Mouse (Mus musculus) kidney, adult 2 months (tissue): Measurements from ENCODE around the gene Cmya5.

ENCODE experiments used
- CTCF ChIP-seq: fragments of 200-500 bp; conservative IDR thresholded peaks from 2 replicates; pipeline ENCODE4 v1.5.1; 2011; ENCODE audit warnings: low read depth, mild to moderate bottlenecking, control low read depth, low read length, moderate library complexity, mixed read lengths; ENCODE audit not compliant: insufficient read depth, insufficient read length
- POLR2A ChIP-seq: fragments of 200-500 bp; IDR thresholded peaks from one replicate; pipeline ENCODE4 v1.6.1; 2011; ENCODE audit warnings: low read depth, low read length, control low read depth

GRCm38 (mm10) chr13:93135501-93135900 is 9.0 kb downstream of the Cmya5 start:
- no peak for TF ChIP-seq POLR2A
- no peak for TF ChIP-seq CTCF
